In genomic region chr17:28637711-28638690, GRCm38 (mm10) we compare ENCODE assay signal across 11 mouse cellular contexts. TPM values are rescaled to one million over a fixed set of nuclear protein-coding genes. Genes with fewer than 3 reads are reported as not detected.
DNase-seq lines count a peak whose midpoint lies in the region; ATAC-seq and TF ChIP-seq lines count a peak whose summit lies in the region.
"Had no signal": no experiment of that assay in that cellular context is flagged by ENCODE, and none has a peak within 500 bp of the region (broad histone marks: within the 10 kb centered on the region; RNA-seq: fewer than 3 reads in every experiment).

No protein-coding gene starts in this region.

- no peaks in the 10 kb centered on the region for H3K4me1 ChIP-seq in forebrain, postnatal 0 days (ENCODE audit: insufficient read depth)
- H3K4me1 ChIP-seq in forebrain, embryonic 12.5 days, result no peaks in the 10 kb centered on the region
- no peaks in the 10 kb centered on the region for H3K4me1 ChIP-seq in midbrain, postnatal 0 days (ENCODE audit: insufficient read depth, low read length)
- H3K4me1 ChIP-seq in midbrain, embryonic 11.5 days (ENCODE audit: control insufficient read depth, insufficient read depth, low read length), result no peaks in the 10 kb centered on the region

- peak; percentile 56 for ATAC-seq in forebrain, postnatal 0 days
- ATAC-seq in forebrain, embryonic 12.5 days (ENCODE audit: low FRiP score), result no peak
- no peak for ATAC-seq in midbrain, postnatal 0 days (ENCODE audit: low FRiP score)
- ATAC-seq in midbrain, embryonic 11.5 days (ENCODE audit: low FRiP score), result no peak

- no peak for TF ChIP-seq CTCF in forebrain, postnatal 0 days (IDR thresholded peaks at IDR 0.05; ENCODE audit: low read depth)
- TF ChIP-seq CTCF in midbrain, postnatal 0 days (IDR thresholded peaks at IDR 0.05), result no peak

- H3K27ac ChIP-seq in forebrain, postnatal 0 days (ENCODE audit: low read depth, low read length), result 0 out of 2 replicates have a peak overlapping the region, but pooled peaks have one; percentile 5
- no peak overlapping the region for H3K27ac ChIP-seq in forebrain, embryonic 12.5 days
- no peak overlapping the region for H3K27ac ChIP-seq in midbrain, postnatal 0 days (ENCODE audit: low read depth, low read length)
- no peak overlapping the region for H3K27ac ChIP-seq in midbrain, embryonic 11.5 days (ENCODE audit: low read depth, low read length)
- H3K27ac ChIP-seq: heart, embryonic 13.5 days had no signal

- H3K4me2 ChIP-seq in forebrain, postnatal 0 days (ENCODE audit: low read depth), result no peak overlapping the region
- H3K4me2 ChIP-seq in forebrain, embryonic 12.5 days, result no peak overlapping the region
- H3K4me2 ChIP-seq in midbrain, postnatal 0 days (ENCODE audit: low read depth, low read length, poor library complexity, severe bottlenecking), result no peak overlapping the region
- no peak overlapping the region for H3K4me2 ChIP-seq in midbrain, embryonic 11.5 days
- H3K4me2 ChIP-seq: heart, embryonic 13.5 days had no signal

- DNase-seq in forebrain, postnatal 0 days, result peak; percentile 72
- peak; percentile 55 for DNase-seq in midbrain, postnatal 0 days (ENCODE audit: low spot score)
- DNase-seq in midbrain, embryonic 11.5 days (ENCODE audit: low spot score, missing footprints), result no peak
- peak; percentile 54 to 79 for DNase-seq in layer of hippocampus, adult 18-20 months (ENCODE audit: low spot score in 2 of 2)
- peak; percentile 65 for DNase-seq in right cerebral cortex, postnatal 25 days
- DNase-seq in thymus, adult 18-20 months, result no peak
- no peak for DNase-seq in gastrocnemius, postnatal 10 days
- DNase-seq: lung, postnatal 10 days had no signal

- no peaks in the 10 kb centered on the region for H3K9me3 ChIP-seq in forebrain, postnatal 0 days (ENCODE audit: low read length)
- no peaks in the 10 kb centered on the region for H3K9me3 ChIP-seq in forebrain, embryonic 12.5 days
- no peaks in the 10 kb centered on the region for H3K9me3 ChIP-seq in midbrain, postnatal 0 days (ENCODE audit: low read length)
- no peaks in the 10 kb centered on the region for H3K9me3 ChIP-seq in midbrain, embryonic 11.5 days (ENCODE audit: control insufficient read depth, low read length)
- H3K9me3 ChIP-seq: heart, embryonic 13.5 days had no signal

- no peak overlapping the region for H3K4me3 ChIP-seq in forebrain, postnatal 0 days (ENCODE audit: low read depth, low read length)
- no peak overlapping the region for H3K4me3 ChIP-seq in forebrain, embryonic 12.5 days (replicated peaks)
- H3K4me3 ChIP-seq in midbrain, postnatal 0 days (ENCODE audit: low read depth, low read length), result no peak overlapping the region
- no peak overlapping the region for H3K4me3 ChIP-seq in midbrain, embryonic 11.5 days (ENCODE audit: low read depth, low read length)
- H3K4me3 ChIP-seq: heart, embryonic 13.5 days had no signal

- WGBS in forebrain, postnatal 0 days, result 78% methylated on average over 7 of the region's 7 CpGs
- WGBS in forebrain, embryonic 12.5 days, result 90% methylated on average over 7 of the region's 7 CpGs
- WGBS in midbrain, postnatal 0 days, result 72% methylated on average over 6 of the region's 7 CpGs
- WGBS in midbrain, embryonic 11.5 days, result 93% methylated on average over 7 of the region's 7 CpGs

- no peaks in the 10 kb centered on the region for H3K27me3 ChIP-seq in forebrain, postnatal 0 days (ENCODE audit: insufficient read depth, low read length)
- H3K27me3 ChIP-seq in forebrain, embryonic 12.5 days, result no peaks in the 10 kb centered on the region; the same call in 1 of the 2 replicates
- no peaks in the 10 kb centered on the region for H3K27me3 ChIP-seq in midbrain, postnatal 0 days (ENCODE audit: insufficient read depth, low read length)
- no peaks in the 10 kb centered on the region for H3K27me3 ChIP-seq in midbrain, embryonic 11.5 days (ENCODE audit: control insufficient read depth, insufficient read depth, low read length)
- H3K27me3 ChIP-seq: CH12.LX; heart, embryonic 13.5 days had no signal

- no peak overlapping the region for H3K9ac ChIP-seq in forebrain, postnatal 0 days
- no peak overlapping the region for H3K9ac ChIP-seq in forebrain, embryonic 12.5 days
- no peak overlapping the region for H3K9ac ChIP-seq in midbrain, postnatal 0 days (replicated peaks; ENCODE audit: low read length, poor library complexity, severe bottlenecking)
- no peak overlapping the region for H3K9ac ChIP-seq in midbrain, embryonic 11.5 days (ENCODE audit: low read length)
- H3K9ac ChIP-seq: heart, embryonic 13.5 days had no signal

- no peaks in the 10 kb centered on the region for H3K36me3 ChIP-seq in forebrain, postnatal 0 days (ENCODE audit: insufficient read depth)
- no peaks in the 10 kb centered on the region for H3K36me3 ChIP-seq in forebrain, embryonic 12.5 days (replicated peaks)
- no peaks in the 10 kb centered on the region for H3K36me3 ChIP-seq in midbrain, postnatal 0 days (ENCODE audit: insufficient read depth, low read length)
- no peaks in the 10 kb centered on the region for H3K36me3 ChIP-seq in midbrain, embryonic 11.5 days (ENCODE audit: control insufficient read depth, insufficient read depth, low read length)
- H3K36me3 ChIP-seq: heart, embryonic 13.5 days had no signal

RNA-seq across cellular contexts. Expression of gene Srpk1, which starts 15.5 kb away (rescaled TPM):
- total RNA-seq in forebrain, postnatal 0 days (2014; rRNA removed), result 55.4 and 69.6 TPM in 2 replicates
- 66.6 and 75.1 TPM in 2 replicates for polyA plus RNA-seq in forebrain, postnatal 0 days (2015; fragmentation: Nextera tagmentation; extraction: Ambion mirVana)
- 124 and 130 TPM in 2 replicates for polyA plus RNA-seq in forebrain, embryonic 12.5 days (2016; fragmentation: Nextera tagmentation; extraction: Ambion mirVana)
- 58.1 and 67.5 TPM in 2 replicates for total RNA-seq in midbrain, postnatal 0 days (2014; rRNA removed)
- 73.3 and 80.7 TPM in 2 replicates for polyA plus RNA-seq in midbrain, postnatal 0 days (2015; fragmentation: Nextera tagmentation; extraction: Ambion mirVana)
- 124 and 135 TPM in 2 replicates for polyA plus RNA-seq in midbrain, embryonic 11.5 days (2014; fragmentation: Nextera tagmentation; extraction: Ambion mirVana)
- total RNA-seq in layer of hippocampus, adult 18-20 months (2021), result 10 to 100 TPM; 71.8 to 76.0 TPM
- total RNA-seq in gastrocnemius, postnatal 10 days (2021), result 10 to 100 TPM; 28.5 to 36.2 TPM

RNA-seq across cellular contexts. Expression of gene Slc26a8, which starts 52.0 kb away (rescaled TPM):
- total RNA-seq in forebrain, postnatal 0 days (2014; rRNA removed), result 2.0 and 3.3 TPM in 2 replicates
- 1.3 and 1.8 TPM in 2 replicates for polyA plus RNA-seq in forebrain, postnatal 0 days (2015; fragmentation: Nextera tagmentation; extraction: Ambion mirVana)
- 0.80 and 0.90 TPM in 2 replicates for polyA plus RNA-seq in forebrain, embryonic 12.5 days (2016; fragmentation: Nextera tagmentation; extraction: Ambion mirVana)
- 1.1 and 4.4 TPM in 2 replicates for total RNA-seq in midbrain, postnatal 0 days (2014; rRNA removed)
- polyA plus RNA-seq in midbrain, postnatal 0 days (2015; fragmentation: Nextera tagmentation; extraction: Ambion mirVana), result 1.7 and 1.8 TPM in 2 replicates
- polyA plus RNA-seq in midbrain, embryonic 11.5 days (2014; fragmentation: Nextera tagmentation; extraction: Ambion mirVana), result 0.75 and 0.87 TPM in 2 replicates
- 1 to 10 TPM; 5.4 to 6.4 TPM for total RNA-seq in layer of hippocampus, adult 18-20 months (2021)
- 1 to 10 TPM; 1.2 TPM for total RNA-seq in gastrocnemius, postnatal 10 days (2021)
- total RNA-seq: CH12.LX had no signal

RNA-seq across cellular contexts. Expression of gene Mapk14, which starts 53.1 kb away (rescaled TPM):
- 28.7 and 33.5 TPM in 2 replicates for total RNA-seq in forebrain, postnatal 0 days (2014; rRNA removed)
- polyA plus RNA-seq in forebrain, postnatal 0 days (2015; fragmentation: Nextera tagmentation; extraction: Ambion mirVana), result 16.6 and 20.4 TPM in 2 replicates
- polyA plus RNA-seq in forebrain, embryonic 12.5 days (2016; fragmentation: Nextera tagmentation; extraction: Ambion mirVana), result 38.0 and 39.8 TPM in 2 replicates
- total RNA-seq in midbrain, postnatal 0 days (2014; rRNA removed), result 40.5 and 43.4 TPM in 2 replicates
- 16.3 and 19.0 TPM in 2 replicates for polyA plus RNA-seq in midbrain, postnatal 0 days (2015; fragmentation: Nextera tagmentation; extraction: Ambion mirVana)
- 39.4 and 47.2 TPM in 2 replicates for polyA plus RNA-seq in midbrain, embryonic 11.5 days (2014; fragmentation: Nextera tagmentation; extraction: Ambion mirVana)
- 10 to 100 TPM; 75.0 to 80.5 TPM for total RNA-seq in layer of hippocampus, adult 18-20 months (2021)
- total RNA-seq in gastrocnemius, postnatal 10 days (2021), result 10 to 100 TPM; 59.8 to 62.8 TPM

Comparison
In these comparisons a context has a peak if more than half of its experiments do, and no peak if none do; other contexts are left out.
1. DNase-seq: peak in forebrain, postnatal 0 days (single experiment), midbrain, postnatal 0 days (single experiment), layer of hippocampus, adult 18-20 months (2 of 2) and right cerebral cortex, postnatal 25 days (single experiment); none in midbrain, embryonic 11.5 days (single experiment), thymus, adult 18-20 months (0 of 2) and gastrocnemius, postnatal 10 days (single experiment).